Mouse (Mus musculus) heart, adult 2 months (tissue): ENCODE results near the gene Slc25a12.
"Not testable (repeated sequence)": the region's sequence is repeated elsewhere in the genome, so short reads cannot be mapped to it uniquely, and the experiment has no call there.

Experiments used
- CTCF ChIP-seq: fragments of 200-600 bp; IDR thresholded peaks from 2 replicates; pipeline ENCODE4 v1.8.1; 2022; ENCODE audit warnings: antibody characterized with exemption, mild to moderate bottlenecking, moderate library complexity
- EP300 ChIP-seq: fragments of 200-500 bp; IDR thresholded peaks from 2 replicates; pipeline ENCODE4 v1.6.1; 2011; ENCODE audit warnings: low read depth, low read length, control low read depth; ENCODE audit not compliant: insufficient read depth
- POLR2A ChIP-seq: fragments of 200-500 bp; IDR thresholded peaks from 2 replicates; pipeline ENCODE4 v1.6.1; 2011; ENCODE audit warnings: mild to moderate bottlenecking, low read depth, low read length, control low read depth; ENCODE audit not compliant: insufficient read depth

- TF ChIP-seq CTCF, POLR2A, EP300: not testable (repeated sequence)
Observed at GRCm38 (mm10) chr2:71372261-71372660, 4.7 kb upstream of the Slc25a12 start.
